Mouse (Mus musculus) retina, postnatal 1 day (tissue): ENCODE results near the gene Gm28048.

Source experiments
- DNase-seq: peaks from one replicate; pipeline ENCODE4 v3.0.0-alpha.2; 2012

The Gm28048 gene

GRCm38 (mm10) chr11:22883676-22884075 is 98.2 kb downstream of the Gm28048 start:
- no peak for DNase-seq

DNA sequence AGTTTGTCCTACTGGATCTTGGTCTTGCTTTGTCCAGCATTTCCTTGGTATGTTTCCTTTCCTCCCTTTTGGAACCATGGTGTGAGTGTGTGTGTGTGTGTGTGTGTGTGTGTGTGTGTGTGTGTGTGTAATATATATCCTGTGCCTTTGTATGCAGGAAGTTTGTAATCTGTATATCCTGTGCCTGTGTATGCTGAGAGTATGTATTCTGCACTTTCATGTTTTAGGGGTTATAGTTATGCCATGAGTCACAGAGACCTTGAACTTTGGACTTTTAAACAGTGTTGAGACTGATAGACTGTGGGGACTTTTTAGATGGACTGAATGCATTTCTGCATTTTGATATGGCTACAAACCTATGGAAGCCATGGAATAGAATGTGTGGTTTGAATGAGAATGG is 99.0 kb downstream of the Gm28048 start:
- DNase-seq: no peak

DNA sequence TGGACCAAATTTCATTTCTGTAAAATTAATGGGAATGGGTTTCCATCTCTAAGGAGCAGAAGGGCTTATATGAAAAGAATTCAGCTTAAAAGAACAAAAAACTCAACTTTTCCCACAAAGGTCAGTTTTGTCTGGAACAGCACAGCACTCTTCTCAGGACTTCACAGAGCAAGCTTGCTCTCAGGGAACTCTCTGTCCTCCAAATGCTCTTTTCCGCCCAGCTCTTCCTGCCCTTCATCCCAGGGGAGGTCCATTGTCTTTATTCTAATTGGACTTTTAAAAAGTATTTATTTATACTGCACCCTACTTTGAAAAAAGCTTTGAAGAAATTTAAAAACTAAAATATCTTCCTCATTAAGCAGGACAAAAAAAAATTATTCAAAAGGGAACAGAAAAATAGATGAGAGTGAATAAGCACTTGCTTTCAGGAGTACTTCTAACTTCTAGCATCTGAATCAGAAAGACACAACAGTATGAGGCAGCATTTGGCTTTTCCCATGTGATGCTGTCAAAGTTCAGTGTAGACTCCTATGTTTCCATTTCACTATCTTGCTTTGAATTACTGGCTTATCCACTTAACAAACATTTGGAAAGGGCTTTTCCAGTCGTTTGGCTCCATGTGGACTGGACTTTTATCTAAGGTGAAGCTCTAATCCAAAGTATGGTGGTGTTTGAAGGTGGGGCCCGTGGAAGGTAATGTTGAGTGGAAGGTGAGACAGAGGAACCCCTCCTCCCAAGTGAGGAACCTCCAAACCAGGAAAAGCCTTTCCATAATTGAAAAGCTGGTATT is 101.3 kb downstream of the Gm28048 start:
- no peak for DNase-seq

DNA sequence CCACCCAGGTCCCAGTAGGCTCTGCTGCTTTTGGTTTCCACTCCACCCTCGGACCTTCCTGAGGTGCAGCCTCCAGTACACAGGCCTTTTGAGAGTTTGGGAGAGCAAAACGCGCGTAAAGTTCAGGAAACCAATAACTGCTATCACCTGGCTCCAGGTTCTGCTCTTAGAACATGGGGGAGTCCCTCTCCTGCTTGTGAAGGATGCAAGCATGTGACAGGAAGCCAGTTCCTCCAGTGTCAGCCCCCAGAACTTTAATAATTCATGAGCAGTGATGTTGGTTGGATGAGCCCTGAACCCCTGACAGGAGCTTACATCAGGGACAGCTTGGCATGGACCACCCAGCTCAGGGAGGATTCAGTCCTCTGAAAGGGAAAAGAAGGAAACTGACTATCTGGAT is 102.2 kb downstream of the Gm28048 start:
- DNase-seq: no peak

DNA sequence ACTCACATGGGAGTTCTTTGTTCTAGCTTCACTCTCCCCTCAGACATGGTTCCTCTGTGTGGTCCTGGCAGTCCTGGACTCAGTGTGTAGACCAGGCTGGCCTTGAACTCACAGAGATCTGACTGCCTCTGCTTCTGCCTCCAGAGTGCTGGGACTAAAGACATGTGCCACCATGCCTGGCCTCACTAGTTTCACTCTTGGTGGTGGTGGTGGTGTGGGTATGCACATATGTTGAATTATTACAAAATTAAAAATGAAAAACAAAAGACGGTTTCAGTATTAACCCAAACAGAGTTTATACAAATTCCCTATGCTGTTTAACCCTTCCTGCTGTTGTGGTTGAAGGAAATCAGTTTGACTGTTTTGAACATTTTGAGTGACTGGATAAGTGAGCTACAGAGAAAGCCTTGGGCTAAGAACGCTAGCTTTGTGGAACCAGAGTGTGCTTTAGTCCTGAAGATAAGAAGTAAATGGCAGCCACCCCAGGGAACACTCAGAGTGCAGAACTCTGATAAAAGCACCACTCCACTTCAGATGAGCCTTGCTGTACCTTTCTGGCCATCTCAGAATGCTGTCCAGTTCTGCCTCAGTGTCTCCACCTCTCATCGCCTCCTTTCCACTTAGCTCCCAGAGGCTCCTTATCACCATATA is 105.1 kb downstream of the Gm28048 start:
- no peak for DNase-seq

- peak; percentile 36 for DNase-seq
These were observed 106.6 kb downstream of the Gm28048 start for GRCm38 (mm10) chr11:22875279-22875678.

DNA sequence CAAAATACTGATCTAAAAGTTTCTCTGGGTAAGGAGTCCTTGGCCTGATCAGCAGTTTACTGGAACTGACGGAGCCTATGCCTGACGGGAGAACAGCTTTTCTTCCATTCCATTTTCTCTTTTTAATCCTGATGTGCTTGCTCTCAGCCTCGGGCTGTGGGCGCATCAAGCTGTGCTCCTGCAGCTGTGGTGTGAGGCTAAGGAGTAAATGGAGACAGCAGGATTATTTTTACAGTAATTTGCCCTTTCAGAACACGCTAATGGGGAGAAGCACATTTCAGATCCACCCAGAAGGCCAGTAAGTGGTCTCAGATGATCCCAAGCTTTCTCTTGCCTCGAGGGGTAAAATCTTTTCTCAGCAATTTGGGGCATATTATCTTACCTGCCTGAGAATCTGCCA is 107.1 kb downstream of the Gm28048 start:
- DNase-seq: no peak

DNA sequence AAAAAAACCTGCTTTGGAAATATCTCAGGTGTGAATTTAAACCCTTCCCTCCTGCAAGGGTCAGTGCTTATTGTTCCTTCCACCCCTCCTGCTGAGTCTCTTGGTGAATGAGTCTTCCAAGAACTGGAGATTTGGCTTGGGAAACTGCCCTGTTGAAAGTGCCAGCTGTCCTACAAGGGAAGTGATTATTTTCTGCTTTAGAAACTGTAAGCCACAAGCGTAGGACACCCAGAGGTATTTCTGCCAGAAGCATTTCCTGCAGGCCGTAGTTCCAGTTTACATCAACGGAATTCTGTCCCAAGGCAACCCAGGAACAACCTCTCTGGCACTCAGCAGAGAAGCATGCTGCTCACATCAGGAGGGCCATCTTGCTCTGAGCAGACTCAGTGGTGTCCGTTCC is 108.5 kb downstream of the Gm28048 start:
- DNase-seq: no peak

- DNase-seq: no peak
These were observed 109.6 kb downstream of the Gm28048 start for GRCm38 (mm10) chr11:22872307-22872680.

GRCm38 (mm10) chr11:22871628-22872306 is 110.1 kb downstream of the Gm28048 start:
- DNase-seq: no peak

DNA sequence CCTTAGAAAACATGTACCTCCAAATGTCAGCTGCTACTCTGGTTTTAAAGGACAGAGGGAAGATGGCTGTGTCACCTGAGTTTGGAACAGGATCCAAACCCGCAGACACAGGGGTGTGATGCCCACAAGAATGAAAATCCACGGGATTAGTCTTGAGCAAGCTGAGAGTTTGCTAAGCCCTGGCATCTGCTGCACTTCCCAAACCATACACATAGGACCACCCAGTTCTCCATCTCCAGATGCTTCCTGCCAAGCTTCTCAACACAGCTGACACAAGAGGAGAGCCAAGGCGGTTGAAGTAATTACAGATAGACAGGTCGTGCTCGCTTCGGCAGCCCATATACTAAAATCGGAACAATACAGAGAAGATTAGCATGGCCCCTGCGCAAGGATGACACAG is 113.3 kb downstream of the Gm28048 start:
- DNase-seq: no peak

DNA sequence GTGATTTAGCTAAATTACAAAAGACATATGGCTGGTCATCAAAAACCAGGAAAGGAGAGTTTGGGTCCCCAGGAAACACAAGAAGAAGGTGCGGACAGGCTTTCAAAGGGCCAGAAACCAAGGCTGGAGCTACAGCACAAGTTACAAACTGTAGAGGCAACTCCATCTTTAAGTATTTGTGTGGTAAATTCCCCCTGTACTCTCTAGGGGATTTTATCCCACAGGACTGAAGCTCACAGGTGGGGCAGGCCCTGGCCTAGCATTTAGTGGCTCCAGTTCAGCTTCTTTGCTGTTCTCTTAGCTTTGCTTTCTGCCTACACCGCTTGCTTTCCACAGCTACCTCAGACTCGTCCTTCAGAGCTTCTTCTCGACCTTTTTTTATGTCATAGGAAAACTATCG is 114.2 kb downstream of the Gm28048 start:
- DNase-seq: no peak

- no peak for DNase-seq
These were observed 116.1 kb downstream of the Gm28048 start for GRCm38 (mm10) chr11:22865635-22866246.

- peak; percentile 87 for DNase-seq
These were observed 117.4 kb downstream of the Gm28048 start for GRCm38 (mm10) chr11:22864305-22865060.

DNA sequence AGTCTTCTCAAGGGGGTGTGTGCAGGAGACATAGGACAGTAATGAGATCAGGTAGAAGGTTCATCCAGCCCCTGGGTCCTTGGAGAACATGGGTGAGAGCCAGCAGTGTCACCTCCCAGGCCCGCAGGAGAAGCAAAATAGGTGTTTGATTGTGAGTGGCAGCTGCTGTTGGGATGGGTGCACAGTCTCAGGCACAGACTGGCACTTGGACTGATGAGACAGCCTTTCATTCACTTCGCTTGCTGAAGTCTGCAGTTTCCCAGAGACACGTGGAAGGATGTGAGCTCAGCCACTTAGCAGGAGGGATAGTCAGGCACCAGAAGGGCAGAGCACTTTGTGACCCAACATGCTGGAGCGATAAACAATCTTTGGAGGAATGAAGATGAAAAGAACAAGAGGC is 118.3 kb downstream of the Gm28048 start:
- peak; percentile 29 for DNase-seq

- DNase-seq: no peak
These were observed 120.6 kb downstream of the Gm28048 start for GRCm38 (mm10) chr11:22861315-22861714.

- no peak for DNase-seq
These were observed 121.3 kb downstream of the Gm28048 start, which contains the start of gene B3gnt2 for GRCm38 (mm10) chr11:22860335-22861227. Gene B3gnt2, minus strand, starts transcription at chr11:22860961.

DNA sequence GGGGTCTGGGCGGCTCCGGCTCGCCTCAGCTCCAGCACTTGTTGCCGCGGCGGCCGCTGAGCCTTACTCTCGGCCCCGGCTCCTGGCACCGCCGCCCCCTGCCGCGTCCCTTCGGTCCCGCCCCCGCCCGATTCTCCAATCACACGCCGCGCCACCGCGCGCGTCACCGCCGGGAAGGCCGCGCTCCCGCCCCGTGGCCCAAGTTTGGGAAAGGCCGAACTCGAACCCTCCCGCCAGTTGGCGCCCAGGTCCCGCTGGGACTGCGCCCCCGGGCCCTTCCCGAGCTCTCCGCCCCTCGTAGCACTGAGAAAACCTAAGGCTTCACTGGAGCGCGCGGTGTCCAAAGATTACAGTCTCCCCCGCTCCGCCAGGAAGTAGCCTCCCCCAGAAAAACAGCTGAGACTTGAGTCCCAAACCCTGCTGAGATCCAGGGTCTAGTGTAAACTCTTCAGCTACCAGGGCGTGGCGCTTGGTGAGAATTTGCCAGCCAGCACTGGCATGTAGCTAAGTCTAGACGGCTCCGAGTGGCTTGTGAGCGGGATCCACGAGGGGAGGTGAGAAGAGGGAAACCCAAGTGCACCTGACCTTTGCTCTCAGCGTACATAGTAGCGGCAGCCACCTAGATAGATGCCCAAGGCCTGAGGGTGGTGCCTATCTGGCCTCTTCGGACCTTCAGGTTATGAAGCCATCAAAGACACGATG is 122.1 kb downstream of the Gm28048 start:
- DNase-seq: peak; percentile 90

- no peak for DNase-seq
These were observed 122.6 kb downstream of the Gm28048 start for GRCm38 (mm10) chr11:22859301-22859632.

DNA sequence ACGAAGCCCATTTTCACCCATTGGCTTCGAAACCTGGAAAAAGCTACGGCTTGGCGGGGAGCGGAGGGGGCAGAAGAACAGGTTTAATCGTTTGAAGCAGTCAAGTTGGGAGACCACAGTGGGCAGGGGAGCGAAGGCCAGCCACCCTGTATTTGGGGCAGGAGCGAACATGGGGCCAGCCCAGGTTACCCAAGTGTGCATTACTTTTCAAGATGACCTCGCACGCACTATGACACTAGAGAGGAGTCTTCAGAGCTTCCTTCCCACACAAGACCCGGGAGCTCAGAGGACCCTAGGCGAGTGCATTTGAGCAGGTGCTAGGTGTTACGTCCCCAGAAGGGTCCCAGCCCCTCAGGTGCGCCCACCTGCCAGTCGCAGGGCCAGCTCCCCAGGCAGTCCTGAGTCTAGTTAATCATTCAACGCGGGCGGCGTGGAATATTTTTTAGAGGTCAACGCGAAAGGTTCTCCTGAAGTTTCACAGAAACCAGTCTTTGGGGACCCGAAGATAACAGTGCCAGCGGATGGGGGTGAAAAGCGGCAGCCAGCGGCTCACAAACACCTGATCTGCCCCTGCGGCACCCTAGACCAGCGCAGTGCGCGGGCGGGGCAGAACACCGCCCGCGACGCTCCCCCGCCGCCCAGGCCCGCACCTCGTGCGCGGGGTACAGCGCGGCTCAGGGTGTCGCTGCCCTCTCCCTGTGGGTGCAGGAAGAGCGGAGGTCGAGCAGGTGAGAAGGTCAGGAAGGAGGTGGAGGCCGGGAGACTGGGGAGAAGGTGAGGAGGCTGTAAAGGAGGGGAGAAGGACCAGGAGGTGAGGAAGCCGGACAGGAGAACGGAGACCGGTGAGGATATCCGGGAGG is 123.2 kb downstream of the Gm28048 start:
- DNase-seq: peak; percentile 21
